Mouse (Mus musculus) MEL (cell line): ENCODE measurements around the gene Edn2.

Experiments used
- CTCF ChIP-seq, 3 experiments: IDR thresholded peaks in 2 of 3; conservative IDR thresholded peaks in 1 of 3; 2 replicates each; pipeline ENCODE4 v1.5.1; 2011 to 2012; ENCODE audit warnings: low read length in 3 of 3, low read depth in 2 of 3, mild to moderate bottlenecking in 2 of 3, improper control_type of control experiment in 1 of 3, inconsistent platforms in 1 of 3, mixed read lengths in 1 of 3, moderate library complexity in 1 of 3; ENCODE audit not compliant: control insufficient read depth in 1 of 3, insufficient read depth in 1 of 3, poor library complexity in 1 of 3, severe bottlenecking in 1 of 3
- E2F4 ChIP-seq: IDR thresholded peaks from 2 replicates; pipeline ENCODE4 v1.6.1; 2011; ENCODE audit warnings: low read depth, low read length, improper control_type of control experiment, borderline replicate concordance
- EP300 ChIP-seq, 2 experiments: IDR thresholded peaks; 2 replicates each; pipeline ENCODE4 v1.6.1; 2011; ENCODE audit warnings: improper control_type of control experiment in 2 of 2, low read length in 2 of 2, low read depth in 1 of 2, mild to moderate bottlenecking in 1 of 2
- ETS1 ChIP-seq: IDR thresholded peaks from 2 replicates; pipeline ENCODE4 v1.6.1; 2012; ENCODE audit warnings: low read depth, mild to moderate bottlenecking, inconsistent platforms, low read length, improper control_type of control experiment, moderate library complexity
- JUND ChIP-seq: IDR thresholded peaks from 2 replicates; pipeline ENCODE4 v1.6.1; 2011; ENCODE audit warnings: low read depth, mild to moderate bottlenecking, improper control_type of control experiment, low read length
- MAFK ChIP-seq: IDR thresholded peaks from 2 replicates; pipeline ENCODE4 v1.6.1; 2011; ENCODE audit warnings: low read depth, mild to moderate bottlenecking, low read length, improper control_type of control experiment, borderline replicate concordance
- MAZ ChIP-seq: IDR thresholded peaks from 2 replicates; pipeline ENCODE4 v1.6.1; 2012; ENCODE audit warnings: low read depth, mild to moderate bottlenecking, inconsistent platforms, low read length, improper control_type of control experiment
- POLR2A ChIP-seq, 2 experiments: IDR thresholded peaks; 2 replicates each; pipeline ENCODE4 v1.6.1; 2011 to 2012; ENCODE audit warnings: low read length in 2 of 2, mild to moderate bottlenecking in 2 of 2, control low read depth in 1 of 2, improper control_type of control experiment in 1 of 2, low read depth in 1 of 2, moderate library complexity in 1 of 2; ENCODE audit not compliant: control insufficient read depth in 1 of 2, insufficient read depth in 1 of 2, poor library complexity in 1 of 2
- TAL1 ChIP-seq: IDR thresholded peaks from 2 replicates; pipeline ENCODE4 v1.6.1; 2012; ENCODE audit warnings: mild to moderate bottlenecking, inconsistent platforms, low read length, moderate library complexity, mixed read lengths
- TBP ChIP-seq: IDR thresholded peaks from 2 replicates; pipeline ENCODE4 v1.8.0; 2011; ENCODE audit warnings: low read depth, low read length, improper control_type of control experiment
- ZC3H11A ChIP-seq: IDR thresholded peaks from 2 replicates; pipeline ENCODE4 v1.6.1; 2012; ENCODE audit warnings: low read depth, mild to moderate bottlenecking, inconsistent platforms, low read length, improper control_type of control experiment
- ZMIZ1 ChIP-seq: IDR thresholded peaks from 2 replicates; pipeline ENCODE4 v1.6.1; 2012; ENCODE audit warnings: low read depth, mild to moderate bottlenecking, inconsistent platforms, low read length, improper control_type of control experiment, moderate library complexity

- TF ChIP-seq EP300 (IDR thresholded peaks at IDR 0.05; ENCODE audit: low read depth in 1 of 2, low read length in 2 of 2) (no peak), TBP (no peak), CTCF (IDR thresholded peaks at IDR 0.05 in 2 of 3, conservative IDR thresholded peaks at IDR 0.05 in 1 of 3; ENCODE audit: control insufficient read depth in 1 of 3, insufficient read depth in 1 of 3, low read depth in 2 of 3, low read length in 3 of 3, poor library complexity in 1 of 3, severe bottlenecking in 1 of 3) (no peak), JUND (no peak), ZC3H11A (no peak), POLR2A (IDR thresholded peaks at IDR 0.05; ENCODE audit: control insufficient read depth in 1 of 2, insufficient read depth in 1 of 2, low read depth in 1 of 2, low read length in 2 of 2, poor library complexity in 1 of 2) (no peak), ZMIZ1 (no peak), E2F4 (no peak), MAFK (no peak), TAL1 (no peak), ETS1 (no peak), MAZ (no peak)
Observed at GRCm38 (mm10) chr4:120149142-120149524, 11.9 kb upstream of the Edn2 start.
